Mouse (Mus musculus) megakaryocyte, adult 5-6 weeks (primary cell): ENCODE results near the gene Olfr119. TPM values are rescaled to one million over a fixed set of nuclear protein-coding genes. Genes with fewer than 3 reads are reported as not detected.
"Not testable (repeated sequence)": the region's sequence is repeated elsewhere in the genome, so short reads cannot be mapped to it uniquely, and the experiment has no call there.

Experiments
- ATAC-seq: 2 replicates; pipeline ENCODE4 v1.8.0; 2016; ENCODE audit warnings: mild to moderate bottlenecking, inconsistent platforms; ENCODE audit not compliant: poor library complexity, severe bottlenecking
- total RNA-seq, 2 experiments: library from RNA; stranded (forward) in 1 of 2; stranded (reverse) in 1 of 2; fragments of 153-499, 151-499 nt in 1 of 2; fragments of 221-1000, 200-1000 nt in 1 of 2; gene quantifications; 2 replicates each; pipeline versions ENCODE4 v1.2.3 to v1.2.4; 2015 to 2017

The Olfr119 gene
- total RNA-seq (2015) (not detected in 2 replicates), total RNA-seq (2017) (not detected in 2 replicates)

GRCm38 (mm10) chr17:37696264-37696663 lies at the start of gene Olfr119:
TSS of gene Olfr119 (plus strand) at chr17:37696564.
- not testable (repeated sequence) for ATAC-seq

- ATAC-seq = no peak
These were observed 32.7 kb upstream of the Olfr119 start, which contains the start of gene Olfr117 for GRCm38 (mm10) chr17:37663682-37664081. TSS of gene Olfr117 (minus strand) at chr17:37663782.

- no peak for ATAC-seq
These were observed 29.7 kb upstream of the Olfr119 start, which contains the start of gene Olfr118 for GRCm38 (mm10) chr17:37666688-37667087. TSS of gene Olfr118 (plus strand) at chr17:37666988.

- no peak for ATAC-seq
These were observed 25.1 kb downstream of the Olfr119 start, which contains the start of gene Olfr120 for GRCm38 (mm10) chr17:37721508-37721907. TSS of gene Olfr120 (plus strand) at chr17:37721808.

GRCm38 (mm10) chr17:37738070-37738469 lies 41.7 kb downstream of the Olfr119 start:
- no peak for ATAC-seq

Other genes starting within 250 kb of the Olfr119 start
- not detected in 2 replicates for gene Olfr109, start 237.6 kb upstream of the Olfr119 start, total RNA-seq (2015)
- not detected in 2 replicates for gene Olfr109, start 237.6 kb upstream of the Olfr119 start, total RNA-seq (2017)
- gene H2-M2, start 213.0 kb upstream of the Olfr119 start, total RNA-seq (2015) = 0.62 TPM in 1 of 2 replicates, not detected in the other
- not detected in 2 replicates for gene H2-M2, start 213.0 kb upstream of the Olfr119 start, total RNA-seq (2017)
- gene Olfr110, start 204.1 kb upstream of the Olfr119 start, total RNA-seq (2015) = not detected in 2 replicates
- not detected in 2 replicates for gene Olfr110, start 204.1 kb upstream of the Olfr119 start, total RNA-seq (2017)
- not detected in 2 replicates for gene Olfr111, start 188.5 kb upstream of the Olfr119 start, total RNA-seq (2015)
- gene Olfr111, start 188.5 kb upstream of the Olfr119 start, total RNA-seq (2017) = not detected in 2 replicates
- not detected in 2 replicates for gene Olfr112, start 127.1 kb upstream of the Olfr119 start, total RNA-seq (2015)
- gene Olfr112, start 127.1 kb upstream of the Olfr119 start, total RNA-seq (2017) = not detected in 2 replicates
- not detected in 2 replicates for gene Olfr113, start 118.9 kb upstream of the Olfr119 start, total RNA-seq (2015)
- gene Olfr113, start 118.9 kb upstream of the Olfr119 start, total RNA-seq (2017) = not detected in 2 replicates
- not detected in 2 replicates for gene Olfr114, start 103.8 kb upstream of the Olfr119 start, total RNA-seq (2015)
- gene Olfr114, start 103.8 kb upstream of the Olfr119 start, total RNA-seq (2017) = not detected in 2 replicates
- not detected in 2 replicates for gene Olfr115, start 69.5 kb upstream of the Olfr119 start, total RNA-seq (2015)
- not detected in 2 replicates for gene Olfr115, start 69.5 kb upstream of the Olfr119 start, total RNA-seq (2017)
- gene Olfr116, start 69.4 kb upstream of the Olfr119 start, total RNA-seq (2015) = not detected in 2 replicates
- gene Olfr116, start 69.4 kb upstream of the Olfr119 start, total RNA-seq (2017) = not detected in 2 replicates
- not detected in 2 replicates for gene Olfr117, start 32.8 kb upstream of the Olfr119 start, total RNA-seq (2015)
- gene Olfr117, start 32.8 kb upstream of the Olfr119 start, total RNA-seq (2017) = not detected in 2 replicates
- not detected in 2 replicates for gene Olfr118, start 29.6 kb upstream of the Olfr119 start, total RNA-seq (2015)
- gene Olfr118, start 29.6 kb upstream of the Olfr119 start, total RNA-seq (2017) = not detected in 2 replicates
- gene Olfr120, start 25.2 kb downstream of the Olfr119 start, total RNA-seq (2015) = not detected in 2 replicates
- gene Olfr120, start 25.2 kb downstream of the Olfr119 start, total RNA-seq (2017) = not detected in 2 replicates
- not detected in 2 replicates for gene Olfr121, start 52.3 kb downstream of the Olfr119 start, total RNA-seq (2015)
- gene Olfr121, start 52.3 kb downstream of the Olfr119 start, total RNA-seq (2017) = not detected in 2 replicates
- gene Olfr122, start 72.0 kb downstream of the Olfr119 start, total RNA-seq (2015) = not detected in 2 replicates
- not detected in 2 replicates for gene Olfr122, start 72.0 kb downstream of the Olfr119 start, total RNA-seq (2017)
- not detected in 2 replicates for gene Olfr123, start 97.0 kb downstream of the Olfr119 start, total RNA-seq (2015)
- not detected in 2 replicates for gene Olfr123, start 97.0 kb downstream of the Olfr119 start, total RNA-seq (2017)
- not detected in 2 replicates for gene Olfr124, start 103.3 kb downstream of the Olfr119 start, total RNA-seq (2015)
- not detected in 2 replicates for gene Olfr124, start 103.3 kb downstream of the Olfr119 start, total RNA-seq (2017)
- not detected in 2 replicates for gene Olfr125, start 136.4 kb downstream of the Olfr119 start, total RNA-seq (2015)
- gene Olfr125, start 136.4 kb downstream of the Olfr119 start, total RNA-seq (2017) = not detected in 2 replicates
- not detected in 2 replicates for gene Olfr126, start 150.9 kb downstream of the Olfr119 start, total RNA-seq (2015)
- gene Olfr126, start 150.9 kb downstream of the Olfr119 start, total RNA-seq (2017) = not detected in 2 replicates
- not detected in 2 replicates for gene Olfr127, start 203.9 kb downstream of the Olfr119 start, total RNA-seq (2015)
- not detected in 2 replicates for gene Olfr127, start 203.9 kb downstream of the Olfr119 start, total RNA-seq (2017)
- gene Olfr128, start 224.0 kb downstream of the Olfr119 start, total RNA-seq (2015) = not detected in 2 replicates
- not detected in 2 replicates for gene Olfr128, start 224.0 kb downstream of the Olfr119 start, total RNA-seq (2017)